Mouse (Mus musculus): ENCODE measurements around the gene Spen.

GRCm38 (mm10) chr4:141576877-141577276 lies 38.5 kb upstream of the Spen start:
- TF ChIP-seq TAL1 (IDR thresholded peaks at IDR 0.05; ENCODE audit: low read length) (no peak), GATA1 (IDR thresholded peaks at IDR 0.05; ENCODE audit: low read length) (no peak)
